Mouse (Mus musculus) midbrain, postnatal 0 days (tissue): ENCODE measurements around the gene Mb21d2. TPM values are rescaled to one million over a fixed set of nuclear protein-coding genes. Genes with fewer than 3 reads are reported as not detected.

Experiments used
- ATAC-seq: fragments of 200-750 bp; cut with Nextera tagmentation; 2 replicates; pipeline ENCODE4 v1.8.0; 2017; ENCODE audit warnings: moderate number of reproducible peaks, mild to moderate bottlenecking, moderate TSS enrichment, moderate library complexity; ENCODE audit not compliant: low FRiP score
- DNase-seq: peaks from one replicate; pipeline ENCODE4 v3.0.0-alpha.2; 2015; ENCODE audit warnings: low spot score
- H3K27ac ChIP-seq: fragments of 300-500 bp; sonication (generic); 2 replicates; pipeline ENCODE4 v1.5.1; 2014; ENCODE audit warnings: low read depth, mild to moderate bottlenecking, low read length, mixed read lengths
- H3K27me3 ChIP-seq: fragments of 300-500 bp; sonication (generic); 2 replicates; pipeline ENCODE4 v1.6.1; 2014; ENCODE audit warnings: low read length, control low read depth, mixed read lengths; ENCODE audit not compliant: insufficient read depth
- H3K36me3 ChIP-seq: fragments of 300-500 bp; sonication (generic); 2 replicates; pipeline ENCODE4 v1.6.1; 2014; ENCODE audit warnings: low read length, control low read depth, mixed read lengths; ENCODE audit not compliant: insufficient read depth
- H3K4me1 ChIP-seq: fragments of 300-500 bp; sonication (generic); 2 replicates; pipeline ENCODE4 v1.6.1; 2014; ENCODE audit warnings: mild to moderate bottlenecking, control low read depth, antibody characterized with exemption, low read length, mixed read lengths; ENCODE audit not compliant: insufficient read depth
- H3K4me2 ChIP-seq: fragments of 300-500 bp; sonication (generic); 2 replicates; pipeline ENCODE4 v1.6.1; 2014; ENCODE audit warnings: low read depth, mild to moderate bottlenecking, low read length, mixed read lengths; ENCODE audit not compliant: poor library complexity, severe bottlenecking
- H3K4me3 ChIP-seq: fragments of 300-500 bp; sonication (generic); 2 replicates; pipeline ENCODE4 v1.5.1; 2014; ENCODE audit warnings: low read depth, mild to moderate bottlenecking, low read length, moderate library complexity
- H3K9ac ChIP-seq: fragments of 300-500 bp; sonication (generic); replicated peaks from 2 replicates; pipeline ENCODE4 v1.6.1; 2014; ENCODE audit warnings: mild to moderate bottlenecking, low read length, moderate library complexity, mixed read lengths; ENCODE audit not compliant: poor library complexity, severe bottlenecking
- H3K9me3 ChIP-seq: fragments of 300-500 bp; sonication (generic); 2 replicates; pipeline ENCODE4 v1.6.1; 2016; ENCODE audit warnings: low read length, control low read depth
- CTCF ChIP-seq: IDR thresholded peaks from 2 replicates; pipeline ENCODE4 v1.5.1; 2016; ENCODE audit warnings: antibody characterized with exemption, mild to moderate bottlenecking
- WGBS: fragments of 180-500 bp; shearing (Covaris S2); extraction: QIAGEN DNeasy Blood & Tissue Kit; methylation state at CpG from one replicate; pipeline ENCODE4 v1.1.7; 2014; 5-methylcytosine and 5-hydroxymethylcytosine counted together
- polyA plus RNA-seq: library from polyadenylated mRNA; unstranded; fragments of >200 nt; fragmentation: Nextera tagmentation; extraction: Ambion mirVana; gene quantifications from 2 replicates; pipeline ENCODE4 v1.2.1, GENCODE M21; 2015
- total RNA-seq: library from RNA; depleted of rRNA; stranded (reverse); fragments of >200 nt; gene quantifications from 2 replicates; pipeline ENCODE4 v1.2.3, GENCODE M21; 2014

Mb21d2 gene
- total and polyA plus RNA-seq, 2 experiments from 2014 or later: 16.9 to 51.5 TPM

DNA sequence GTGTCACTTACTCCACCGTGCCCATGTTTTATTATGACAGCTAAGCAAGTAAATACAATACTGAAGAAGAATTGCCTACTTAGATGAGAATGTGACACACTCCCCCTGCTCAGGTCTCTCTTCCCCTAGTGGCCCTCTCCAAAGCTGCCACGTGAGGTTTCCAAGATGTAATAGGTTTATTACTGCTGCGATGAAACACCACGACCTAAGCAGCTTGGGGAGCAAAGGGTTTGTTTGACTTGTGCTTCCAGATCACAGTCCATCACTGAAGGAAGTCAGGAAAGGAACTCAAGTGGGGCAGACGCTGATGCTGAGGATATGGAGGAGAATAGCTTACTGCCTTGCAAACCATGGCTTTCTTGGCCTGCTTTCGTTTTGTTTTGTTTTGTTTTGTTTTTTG lies 65.9 kb downstream of the Mb21d2 start:
- TF ChIP-seq CTCF: peak; percentile 3; the same call in 1 of the 2 replicates

GRCm38 (mm10) chr16:28862093-28862492 lies 67.4 kb downstream of the Mb21d2 start:
- no peak for TF ChIP-seq CTCF
- no peak for ATAC-seq
- Histone ChIP-seq H3K9ac (no peak overlapping the region), H3K27ac (no peak overlapping the region), H3K4me1 (no peaks in the 10 kb centered on the region), H3K4me2 (no peak overlapping the region), H3K9me3 (no peaks in the 10 kb centered on the region), H3K36me3 (no peaks in the 10 kb centered on the region), H3K4me3 (no peak overlapping the region), H3K27me3 (no peaks in the 10 kb centered on the region)
- whole genome bisulfite sequencing: 75% methylated on average over 7 of the region's 7 CpGs
- no peak for DNase-seq

More for the DNA sequence above, 65.9 kb downstream of the Mb21d2 start:
- Histone ChIP-seq H3K4me2 (no peak overlapping the region), H3K9me3 (no peaks in the 10 kb centered on the region), H3K9ac (no peak overlapping the region), H3K4me1 (no peaks in the 10 kb centered on the region), H3K4me3 (no peak overlapping the region), H3K27ac (no peak overlapping the region), H3K27me3 (no peaks in the 10 kb centered on the region), H3K36me3 (no peaks in the 10 kb centered on the region)
- DNase-seq (no peak), ATAC-seq (no peak)
- 81% methylated on average over 6 of the region's 6 CpGs for WGBS

GRCm38 (mm10) chr16:28859678-28860077 lies 69.8 kb downstream of the Mb21d2 start:
- H3K27ac ChIP-seq: no peak overlapping the region
- H3K4me3 ChIP-seq: no peak overlapping the region
- ATAC-seq (no peak), DNase-seq (no peak)
- H3K9ac ChIP-seq: no peak overlapping the region
- H3K36me3 ChIP-seq: no peaks in the 10 kb centered on the region
- no peak for TF ChIP-seq CTCF
- no peaks in the 10 kb centered on the region for H3K4me1 ChIP-seq
- H3K4me2 ChIP-seq: no peak overlapping the region
- WGBS: 15% methylated on average over 7 of the region's 7 CpGs
- H3K9me3 ChIP-seq: no peaks in the 10 kb centered on the region
- no peaks in the 10 kb centered on the region for H3K27me3 ChIP-seq

GRCm38 (mm10) chr16:28859009-28859288 lies 70.5 kb downstream of the Mb21d2 start:
- Histone ChIP-seq H3K9ac (no peak overlapping the region), H3K4me2 (no peak overlapping the region), H3K9me3 (no peaks in the 10 kb centered on the region), H3K27me3 (no peaks in the 10 kb centered on the region), H3K27ac (no peak overlapping the region), H3K4me3 (no peak overlapping the region), H3K36me3 (no peaks in the 10 kb centered on the region), H3K4me1 (no peaks in the 10 kb centered on the region)
- ATAC-seq (no peak), DNase-seq (no peak)
- no peak for TF ChIP-seq CTCF
- WGBS: 63% methylated on average over 7 of the region's 7 CpGs

DNA sequence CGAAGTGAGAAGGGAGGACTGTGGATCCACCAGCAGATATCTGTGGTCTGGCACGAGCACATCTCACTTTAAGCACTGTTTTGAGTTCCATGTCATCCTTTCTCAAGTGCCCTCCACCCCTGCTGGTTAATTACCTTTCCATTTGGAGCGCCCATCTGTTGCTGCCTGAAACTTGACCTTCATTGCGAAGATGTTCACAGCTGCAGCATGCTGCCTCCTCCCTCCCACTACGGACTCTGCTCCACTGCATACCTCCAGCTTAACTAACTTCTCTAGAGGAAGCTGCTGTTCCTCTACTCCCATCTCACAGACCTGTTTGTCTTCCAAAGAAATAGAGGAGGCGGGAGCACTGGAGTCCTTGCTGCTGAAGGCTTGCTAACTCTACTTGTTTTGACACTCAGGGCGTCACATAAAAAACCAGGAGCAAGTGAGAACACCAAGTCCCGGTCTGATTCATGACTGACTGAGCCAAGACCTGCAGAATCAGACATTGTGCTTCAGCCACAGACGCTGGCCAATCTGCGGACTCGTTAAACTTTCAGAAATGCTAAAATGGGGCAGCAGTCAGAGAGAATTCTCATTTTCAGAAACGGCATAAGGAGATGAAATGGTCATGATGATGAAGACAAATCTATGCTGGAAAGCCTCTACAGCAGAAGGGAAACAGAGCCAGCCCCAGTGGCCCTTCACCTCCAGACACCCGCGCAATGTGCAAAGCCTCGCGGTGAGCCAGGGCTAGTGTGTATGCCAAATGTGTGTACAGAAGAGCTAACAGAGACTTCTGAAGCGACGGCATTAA lies 71.1 kb downstream of the Mb21d2 start:
- WGBS: 81% methylated on average over 18 of the region's 18 CpGs

DNA sequence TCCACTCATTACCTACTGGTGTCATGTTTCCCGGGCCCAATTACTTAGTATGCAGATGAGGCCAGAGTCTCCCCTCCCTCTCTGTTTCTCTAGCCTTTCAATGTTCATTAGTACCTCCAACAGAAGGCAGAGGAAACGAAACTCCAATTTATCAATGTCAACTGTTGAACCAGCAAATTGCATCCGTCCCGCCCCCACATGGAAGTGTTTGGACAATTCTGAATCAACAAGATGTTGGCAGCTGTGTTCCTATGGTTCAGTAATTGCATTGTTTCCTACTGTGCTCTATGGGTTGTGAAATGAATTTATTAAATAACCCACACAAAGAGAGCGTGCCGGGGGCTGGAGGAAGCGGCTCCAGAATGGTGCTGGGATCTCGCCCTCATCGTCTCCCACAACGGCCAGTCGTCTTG lies 78.1 kb downstream of the Mb21d2 start:
- no peak overlapping the region for H3K27ac ChIP-seq
- no peak overlapping the region for H3K9ac ChIP-seq
- ATAC-seq (peak; percentile 68; the same call in 1 of the 2 replicates), DNase-seq (peak; percentile 95)
- H3K9me3 ChIP-seq: no peaks in the 10 kb centered on the region
- H3K4me1 ChIP-seq: no peaks in the 10 kb centered on the region
- no peak for TF ChIP-seq CTCF
- peak overlapping the region; percentile 7; the same call in 1 of the 2 replicates for H3K4me2 ChIP-seq
- H3K36me3 ChIP-seq: no peaks in the 10 kb centered on the region
- 38% methylated on average over 11 of the region's 11 CpGs for whole genome bisulfite sequencing
- H3K27me3 ChIP-seq: no peaks in the 10 kb centered on the region
- no peak overlapping the region; the same call in 1 of the 2 replicates for H3K4me3 ChIP-seq

More for the DNA sequence above, 71.1 kb downstream of the Mb21d2 start:
- Histone ChIP-seq H3K27ac (no peak overlapping the region), H3K9me3 (no peaks in the 10 kb centered on the region), H3K4me1 (no peaks in the 10 kb centered on the region), H3K27me3 (no peaks in the 10 kb centered on the region), H3K4me3 (no peak overlapping the region), H3K9ac (no peak overlapping the region), H3K36me3 (no peaks in the 10 kb centered on the region), H3K4me2 (no peak overlapping the region)
- TF ChIP-seq CTCF: no peak
- ATAC-seq: no peak
- no peak for DNase-seq
